Mouse (Mus musculus) urinary bladder, postnatal 14 days (tissue): ENCODE data around the gene Tomm40l.
A peak's percentile ranks its signal among the peaks of the same experiment; 100 is the strongest.
"Not testable (repeated sequence)": the region's sequence is repeated elsewhere in the genome, so short reads cannot be mapped to it uniquely, and the experiment has no call there.

Experiments used
- DNase-seq: peaks from one replicate; pipeline ENCODE4 v3.0.0; 2021; ENCODE audit warnings: low spot score

The Tomm40l gene

GRCm38 (mm10) chr1:171250680-171251593 is 28.6 kb upstream of the Tomm40l start, which contains the start of gene Ndufs2:
Ndufs2 (minus strand) TSS chr1:171251388.
- DNase-seq: no peak

- DNase-seq: peak; percentile 61
Observed at GRCm38 (mm10) chr1:171249913-171250600, 27.7 kb upstream of the Tomm40l start, which contains the start of gene Adamts4. Adamts4 (plus strand) TSS chr1:171250421.

GRCm38 (mm10) chr1:171248386-171249226 is 26.3 kb upstream of the Tomm40l start:
- no peak for DNase-seq

- no peak for DNase-seq
Observed at GRCm38 (mm10) chr1:171247916-171248315, 25.6 kb upstream of the Tomm40l start.

- DNase-seq: no peak
Observed at GRCm38 (mm10) chr1:171247453-171247841, 25.1 kb upstream of the Tomm40l start.

GRCm38 (mm10) chr1:171246709-171247452 is 24.6 kb upstream of the Tomm40l start:
- DNase-seq: peak; percentile 98

GRCm38 (mm10) chr1:171245353-171245752 is 23.0 kb upstream of the Tomm40l start:
- DNase-seq: no peak

- DNase-seq: not testable (repeated sequence)
Observed at GRCm38 (mm10) chr1:171241952-171242351, 19.6 kb upstream of the Tomm40l start.

GRCm38 (mm10) chr1:171240911-171241310 is 18.6 kb upstream of the Tomm40l start:
- no peak for DNase-seq

GRCm38 (mm10) chr1:171239992-171240744 is 17.9 kb upstream of the Tomm40l start:
- DNase-seq: peak; percentile 64

- peak; percentile 54 for DNase-seq
Observed at GRCm38 (mm10) chr1:171238463-171238862, 16.1 kb upstream of the Tomm40l start.

GRCm38 (mm10) chr1:171237438-171237837 is 15.1 kb upstream of the Tomm40l start:
- no peak for DNase-seq

GRCm38 (mm10) chr1:171235791-171236190 is 13.5 kb upstream of the Tomm40l start:
- no peak for DNase-seq

- no peak for DNase-seq
Observed at GRCm38 (mm10) chr1:171234538-171234937, 12.2 kb upstream of the Tomm40l start.

- no peak for DNase-seq
Observed at GRCm38 (mm10) chr1:171234126-171234525, 11.8 kb upstream of the Tomm40l start, which contains the start of gene Fcer1g. Fcer1g (minus strand) TSS chr1:171234365.

GRCm38 (mm10) chr1:171232800-171233730 is 10.8 kb upstream of the Tomm40l start:
- DNase-seq: no peak

- DNase-seq: no peak
Observed at GRCm38 (mm10) chr1:171232348-171232747, 10.0 kb upstream of the Tomm40l start.

GRCm38 (mm10) chr1:171231844-171232243 is 9.5 kb upstream of the Tomm40l start:
- no peak for DNase-seq

- DNase-seq: no peak
Observed at GRCm38 (mm10) chr1:171230215-171230614, 7.9 kb upstream of the Tomm40l start.
